Mouse (Mus musculus) cerebellum, adult 2 months (tissue): ENCODE measurements around the gene Glipr1.

Experiments
- CTCF ChIP-seq: fragments of 200-500 bp; IDR thresholded peaks from 2 replicates; pipeline ENCODE4 v1.5.1; 2011; ENCODE audit warnings: low read depth, mild to moderate bottlenecking, control low read depth, low read length, moderate library complexity, borderline replicate concordance; ENCODE audit not compliant: insufficient read depth
- POLR2A ChIP-seq: fragments of 200-500 bp; IDR thresholded peaks from 2 replicates; pipeline ENCODE4 v1.6.1; 2011; ENCODE audit warnings: low read length, control low read depth, borderline replicate concordance; ENCODE audit not compliant: insufficient read depth

DNA sequence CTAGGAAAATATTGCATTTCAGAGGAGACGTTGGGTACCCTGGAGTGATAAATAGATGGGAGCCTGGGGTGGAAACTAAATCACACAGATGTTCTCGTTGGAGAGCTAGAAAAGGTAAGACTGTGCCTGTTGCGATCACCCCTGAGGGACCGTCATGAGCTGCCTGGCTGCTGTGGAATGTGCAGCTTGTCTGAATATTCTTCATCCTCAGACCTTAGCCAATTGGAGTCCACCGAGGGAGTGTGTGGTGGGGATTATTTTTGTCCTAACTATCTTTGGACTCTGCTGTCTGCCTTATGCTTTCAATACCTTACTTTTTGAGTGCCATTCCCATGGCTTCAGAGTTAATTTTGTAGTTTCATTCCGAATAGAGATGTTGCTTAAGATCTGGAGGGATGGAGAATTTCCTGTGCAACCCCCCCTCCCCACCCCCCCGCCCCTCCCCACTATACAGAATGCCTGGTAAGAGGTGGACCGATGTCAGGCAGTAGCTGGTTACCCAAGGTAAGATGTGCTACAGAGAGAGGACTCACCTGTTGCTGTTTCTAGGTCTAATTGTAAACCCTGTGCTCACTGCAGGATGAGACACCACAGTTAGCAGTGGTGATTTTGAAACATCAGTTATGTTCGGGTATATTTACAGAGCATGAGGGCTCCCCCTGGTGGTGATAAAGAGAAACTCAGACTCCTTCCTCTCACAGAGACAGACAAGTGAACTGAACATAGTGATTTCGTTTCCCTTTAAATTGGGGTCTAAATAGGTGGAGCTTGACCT, 45.0 kb downstream of the Glipr1 start:
- TF ChIP-seq POLR2A (no peak), CTCF (peak; percentile 69; the same call in 1 of the 2 replicates)
